Mouse (Mus musculus) kidney, postnatal 4 days (tissue): ENCODE measurements at regions not wholly inside any gene's neighbourhood (a gene's known extent, or its start where the extent isn't known, plus 50 kb on each side); places are given as distances from the start of the nearest gene placed in this dataset.

ENCODE experiments used
- DNase-seq, 2 experiments: peaks; one replicate each; pipeline ENCODE4 v3.0.0; 2021; ENCODE audit warnings: mixed read lengths in 2 of 2

DNA sequence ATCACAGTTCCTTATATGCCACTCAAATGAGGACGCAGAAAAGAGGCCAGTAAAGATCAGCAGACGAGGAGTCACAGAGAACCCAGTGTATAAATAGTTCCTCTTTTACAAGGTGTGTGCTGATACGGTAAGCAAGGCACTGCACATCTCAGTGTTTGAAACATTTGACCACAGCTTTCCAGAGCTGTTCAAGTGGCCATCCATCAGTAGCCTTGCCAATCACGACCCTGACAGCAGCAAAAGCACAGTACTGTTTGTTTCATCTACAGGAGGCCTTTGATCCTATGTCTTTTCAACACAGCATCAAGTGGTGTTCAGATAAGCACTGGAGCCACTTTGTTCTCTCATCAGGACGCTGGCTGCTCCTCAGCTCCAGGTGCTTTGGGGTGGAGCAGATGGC, 511.4 kb upstream of the Adarb2 start:
- no peak for DNase-seq

- no peak for DNase-seq
These were observed 504.9 kb upstream of the Adarb2 start for GRCm38 (mm10) chr13:7697647-7698365.

GRCm38 (mm10) chr13:7721558-7721957, 481.1 kb upstream of the Adarb2 start:
- DNase-seq, result no peak

- no peak for DNase-seq
These were observed 453.0 kb upstream of the Adarb2 start for GRCm38 (mm10) chr13:7749688-7750087.

GRCm38 (mm10) chr13:7785252-7785651, 417.4 kb upstream of the Adarb2 start:
- DNase-seq, result no peak

DNA sequence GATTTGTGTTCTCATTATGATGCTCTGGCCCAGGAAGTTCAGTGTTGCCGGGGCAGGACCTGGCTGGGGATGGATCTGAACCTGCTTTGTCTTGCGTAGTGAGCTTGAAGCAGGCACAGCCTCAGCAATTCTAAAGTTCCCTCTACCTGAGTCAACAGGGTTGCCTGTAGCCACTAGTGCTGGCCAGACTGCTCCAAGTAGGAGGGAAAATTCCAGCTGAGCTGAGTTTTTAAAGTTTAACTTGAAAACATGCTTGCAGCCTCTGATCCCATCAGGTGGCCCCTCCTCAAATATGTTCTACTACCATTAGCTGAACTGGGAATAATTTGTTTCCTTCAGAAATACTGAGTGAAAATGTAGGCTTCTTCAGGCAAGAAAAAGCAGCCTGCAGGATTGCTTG, 412.6 kb upstream of the Adarb2 start:
- DNase-seq, result peak; percentile 1 to 3
